Mouse (Mus musculus) heart, postnatal 0 days (tissue): Measurements from ENCODE around the gene Eipr1.

Experiments used
- CTCF ChIP-seq: IDR thresholded peaks from 2 replicates; pipeline ENCODE4 v1.5.1; 2016; ENCODE audit warnings: antibody characterized with exemption, control low read depth, low read depth
- EP300 ChIP-seq: IDR thresholded peaks from 2 replicates; pipeline ENCODE4 v1.6.1; 2016; ENCODE audit warnings: antibody characterized with exemption, low read depth

DNA sequence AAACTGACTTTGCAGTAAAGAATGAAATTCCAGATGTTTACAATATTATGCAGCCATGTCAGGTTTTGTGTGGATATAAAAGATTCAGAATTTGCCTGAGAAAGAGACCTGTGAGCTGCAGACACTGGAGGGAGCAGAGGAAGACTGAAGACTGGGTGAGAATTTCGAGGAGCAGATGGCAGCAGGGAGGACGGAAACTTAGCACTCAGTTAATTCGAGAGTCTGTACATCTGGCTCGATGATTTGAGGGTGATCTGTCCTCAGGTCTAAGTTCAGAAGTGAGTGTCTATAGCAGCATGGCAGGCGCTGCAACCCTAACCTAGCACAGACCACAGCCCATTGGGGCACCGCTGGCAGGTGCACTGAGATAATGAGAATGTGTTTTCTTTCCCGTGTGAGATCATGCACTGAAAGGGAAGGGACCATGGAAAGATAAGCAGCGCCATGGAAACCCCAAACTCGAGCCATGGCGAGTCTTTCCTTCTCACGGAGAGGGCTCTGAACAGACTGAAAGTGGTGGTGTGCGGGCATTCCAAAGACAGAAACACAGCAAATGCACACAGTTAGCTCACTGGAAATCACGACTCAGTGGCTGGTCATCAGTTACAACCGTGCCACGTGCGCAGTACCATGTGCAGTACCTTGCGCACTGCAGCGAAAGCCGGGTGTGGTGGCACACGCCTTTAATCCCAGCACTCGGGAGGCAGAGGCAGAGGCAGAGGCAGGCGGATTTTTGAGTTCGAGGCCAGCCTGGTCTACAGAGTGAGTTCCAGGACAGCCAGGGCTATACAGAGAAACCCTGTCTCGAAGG lies 36.6 kb upstream of the Eipr1 start:
- TF ChIP-seq CTCF (no peak), EP300 (no peak)
